Mouse (Mus musculus): ENCODE results near the gene Mef2d.

- TF ChIP-seq CTCF (IDR thresholded peaks at IDR 0.05; ENCODE audit: extremely low read depth, insufficient read length, insufficient replicate concordance, low read depth, low read length) (no peak), POLR2A (IDR thresholded peaks at IDR 0.05; ENCODE audit: low read depth, low read length) (no peak)
Measured at GRCm38 (mm10) chr3:88136945-88137494, 5.2 kb upstream of the Mef2d start.
